Mouse (Mus musculus): ENCODE measurements at regions not wholly inside any gene's neighbourhood (a gene's known extent, or its start where the extent isn't known, plus 50 kb on each side); places are given as distances from the start of the nearest gene placed in this dataset.
A peak's percentile ranks its signal among the peaks of the same experiment; 100 is the strongest.

- Histone ChIP-seq H3K9me3 (ENCODE audit: control insufficient read depth, low read length) (no peaks in the 10 kb centered on the region), H3K4me2 (ENCODE audit: low read depth) (no peak overlapping the region), H3K4me3 (ENCODE audit: low read depth, low read length) (no peak overlapping the region), H3K9ac (ENCODE audit: low read length) (no peak overlapping the region), H3K27ac (ENCODE audit: low read depth, low read length) (no peak overlapping the region), H3K27me3 (ENCODE audit: control insufficient read depth, insufficient read depth, low read length) (no peaks in the 10 kb centered on the region), H3K4me1 (ENCODE audit: control insufficient read depth, insufficient read depth, low read length) (no peaks in the 10 kb centered on the region), H3K36me3 (ENCODE audit: control insufficient read depth, insufficient read depth, low read length) (no peaks in the 10 kb centered on the region)
- no peak for ATAC-seq (ENCODE audit: insufficient read depth, low FRiP score, low TSS enrichment)
- DNase-seq (ENCODE audit: low spot score): no peak
- 80% methylated on average over 2 of the region's 2 CpGs for WGBS
Measured at GRCm38 (mm10) chr3:143252008-143252407, 370.2 kb upstream of the Pkn2 start.

- no peak overlapping the region for H3K4me2 ChIP-seq (ENCODE audit: low read depth)
Measured at GRCm38 (mm10) chr3:143242691-143243090, 360.9 kb upstream of the Pkn2 start.

GRCm38 (mm10) chr3:143240545-143241383, 359.0 kb upstream of the Pkn2 start:
- H3K9ac ChIP-seq (ENCODE audit: low read length): no peak overlapping the region
- ATAC-seq (ENCODE audit: insufficient read depth, low FRiP score, low TSS enrichment) (0 out of 2 replicates have a peak, but pooled peaks have one; percentile 33), DNase-seq (ENCODE audit: low spot score) (no peak)
- no peak overlapping the region for H3K4me3 ChIP-seq (ENCODE audit: low read depth, low read length)
- H3K4me1 ChIP-seq (ENCODE audit: control insufficient read depth, insufficient read depth, low read length): no peaks in the 10 kb centered on the region
- no peaks in the 10 kb centered on the region for H3K36me3 ChIP-seq (ENCODE audit: control insufficient read depth, insufficient read depth, low read length)
- no peaks in the 10 kb centered on the region for H3K9me3 ChIP-seq (ENCODE audit: control insufficient read depth, low read length)
- no peak overlapping the region for H3K4me2 ChIP-seq (ENCODE audit: low read depth)
- no peak overlapping the region for H3K27ac ChIP-seq (ENCODE audit: low read depth, low read length)
- H3K27me3 ChIP-seq (ENCODE audit: control insufficient read depth, insufficient read depth, low read length): no peaks in the 10 kb centered on the region
- 78% methylated on average over 7 of the region's 7 CpGs for WGBS

More at GRCm38 (mm10) chr3:143242691-143243090, 360.9 kb upstream of the Pkn2 start:
- Histone ChIP-seq H3K27me3 (ENCODE audit: control insufficient read depth, insufficient read depth, low read length) (no peaks in the 10 kb centered on the region), H3K36me3 (ENCODE audit: control insufficient read depth, insufficient read depth, low read length) (no peaks in the 10 kb centered on the region), H3K9ac (ENCODE audit: low read length) (no peak overlapping the region), H3K4me1 (ENCODE audit: control insufficient read depth, insufficient read depth, low read length) (no peaks in the 10 kb centered on the region), H3K9me3 (ENCODE audit: control insufficient read depth, low read length) (no peaks in the 10 kb centered on the region), H3K4me3 (ENCODE audit: low read depth, low read length) (no peak overlapping the region), H3K27ac (ENCODE audit: low read depth, low read length) (no peak overlapping the region)
- 76% methylated on average over 4 of the region's 4 CpGs for WGBS
- no peak for ATAC-seq (ENCODE audit: insufficient read depth, low FRiP score, low TSS enrichment)
- DNase-seq (ENCODE audit: low spot score): no peak

- DNase-seq (ENCODE audit: low spot score) (no peak), ATAC-seq (ENCODE audit: insufficient read depth, low FRiP score, low TSS enrichment) (no peak)
- Histone ChIP-seq H3K36me3 (ENCODE audit: control insufficient read depth, insufficient read depth, low read length) (no peaks in the 10 kb centered on the region), H3K4me3 (ENCODE audit: low read depth, low read length) (no peak overlapping the region), H3K27me3 (ENCODE audit: control insufficient read depth, insufficient read depth, low read length) (no peaks in the 10 kb centered on the region), H3K9ac (ENCODE audit: low read length) (no peak overlapping the region), H3K4me2 (ENCODE audit: low read depth) (no peak overlapping the region), H3K27ac (ENCODE audit: low read depth, low read length) (no peak overlapping the region), H3K4me1 (ENCODE audit: control insufficient read depth, insufficient read depth, low read length) (no peaks in the 10 kb centered on the region), H3K9me3 (ENCODE audit: control insufficient read depth, low read length) (no peaks in the 10 kb centered on the region)
- WGBS: 82% methylated on average over 6 of the region's 6 CpGs
Measured at GRCm38 (mm10) chr3:143238546-143238945, 356.7 kb upstream of the Pkn2 start.

GRCm38 (mm10) chr3:143223999-143224729, 342.4 kb upstream of the Pkn2 start:
- no peak overlapping the region for H3K4me2 ChIP-seq (ENCODE audit: low read depth)
- no peaks in the 10 kb centered on the region for H3K9me3 ChIP-seq (ENCODE audit: control insufficient read depth, low read length)
- ATAC-seq (ENCODE audit: insufficient read depth, low FRiP score, low TSS enrichment): no peak
- H3K4me3 ChIP-seq (ENCODE audit: low read depth, low read length): no peak overlapping the region
- no peaks in the 10 kb centered on the region for H3K4me1 ChIP-seq (ENCODE audit: control insufficient read depth, insufficient read depth, low read length)
- no peaks in the 10 kb centered on the region for H3K36me3 ChIP-seq (ENCODE audit: control insufficient read depth, insufficient read depth, low read length)
- H3K9ac ChIP-seq (ENCODE audit: low read length): no peak overlapping the region
- no peak for DNase-seq (ENCODE audit: low spot score)
- no peak overlapping the region for H3K27ac ChIP-seq (ENCODE audit: low read depth, low read length)
- WGBS: 90% methylated on average over 6 of the region's 6 CpGs
- H3K27me3 ChIP-seq (ENCODE audit: control insufficient read depth, insufficient read depth, low read length): no peaks in the 10 kb centered on the region

- no peak overlapping the region for H3K4me2 ChIP-seq (ENCODE audit: low read depth)
- no peak for ATAC-seq (ENCODE audit: insufficient read depth, low FRiP score, low TSS enrichment)
- H3K4me3 ChIP-seq (ENCODE audit: low read depth, low read length): no peak overlapping the region
- 83% methylated on average over 6 of the region's 6 CpGs for WGBS
- H3K27ac ChIP-seq (ENCODE audit: low read depth, low read length): no peak overlapping the region
- H3K27me3 ChIP-seq (ENCODE audit: control insufficient read depth, insufficient read depth, low read length): no peaks in the 10 kb centered on the region
- no peak for DNase-seq (ENCODE audit: low spot score)
- no peaks in the 10 kb centered on the region for H3K9me3 ChIP-seq (ENCODE audit: control insufficient read depth, low read length)
- H3K4me1 ChIP-seq (ENCODE audit: control insufficient read depth, insufficient read depth, low read length): no peaks in the 10 kb centered on the region
- no peak overlapping the region for H3K9ac ChIP-seq (ENCODE audit: low read length)
- no peaks in the 10 kb centered on the region for H3K36me3 ChIP-seq (ENCODE audit: control insufficient read depth, insufficient read depth, low read length)
Measured at GRCm38 (mm10) chr3:143193263-143193970, 311.6 kb upstream of the Pkn2 start.

GRCm38 (mm10) chr3:143188931-143189330, 307.1 kb upstream of the Pkn2 start:
- DNase-seq (ENCODE audit: low spot score) (no peak), ATAC-seq (ENCODE audit: insufficient read depth, low FRiP score, low TSS enrichment) (no peak)
- Histone ChIP-seq H3K36me3 (ENCODE audit: control insufficient read depth, insufficient read depth, low read length) (no peaks in the 10 kb centered on the region), H3K4me3 (ENCODE audit: low read depth, low read length) (no peak overlapping the region), H3K4me1 (ENCODE audit: control insufficient read depth, insufficient read depth, low read length) (no peaks in the 10 kb centered on the region), H3K4me2 (ENCODE audit: low read depth) (no peak overlapping the region), H3K27me3 (ENCODE audit: control insufficient read depth, insufficient read depth, low read length) (no peaks in the 10 kb centered on the region), H3K27ac (ENCODE audit: low read depth, low read length) (no peak overlapping the region), H3K9ac (ENCODE audit: low read length) (no peak overlapping the region), H3K9me3 (ENCODE audit: control insufficient read depth, low read length) (no peaks in the 10 kb centered on the region)
- 41% methylated on average over 7 of the region's 7 CpGs for WGBS

- 75% methylated on average over 4 of the region's 4 CpGs for WGBS
Measured at GRCm38 (mm10) chr3:143173971-143174370, 292.2 kb upstream of the Pkn2 start.

More at GRCm38 (mm10) chr3:143173971-143174370, 292.2 kb upstream of the Pkn2 start:
- Histone ChIP-seq H3K27me3 (ENCODE audit: control insufficient read depth, insufficient read depth, low read length) (no peaks in the 10 kb centered on the region), H3K9me3 (ENCODE audit: control insufficient read depth, low read length) (no peaks in the 10 kb centered on the region), H3K27ac (ENCODE audit: low read depth, low read length) (no peak overlapping the region), H3K4me1 (ENCODE audit: control insufficient read depth, insufficient read depth, low read length) (no peaks in the 10 kb centered on the region), H3K4me3 (ENCODE audit: low read depth, low read length) (no peak overlapping the region), H3K9ac (ENCODE audit: low read length) (no peak overlapping the region), H3K36me3 (ENCODE audit: control insufficient read depth, insufficient read depth, low read length) (no peaks in the 10 kb centered on the region), H3K4me2 (ENCODE audit: low read depth) (no peak overlapping the region)
- ATAC-seq (ENCODE audit: insufficient read depth, low FRiP score, low TSS enrichment) (no peak), DNase-seq (ENCODE audit: low spot score) (no peak)
